Mouse (Mus musculus): ENCODE data around the gene Slc16a2.
"Not testable (repeated sequence)": the region's sequence is repeated elsewhere in the genome, so short reads cannot be mapped to it uniquely, and the experiment has no call there.

Slc16a2 gene

DNA sequence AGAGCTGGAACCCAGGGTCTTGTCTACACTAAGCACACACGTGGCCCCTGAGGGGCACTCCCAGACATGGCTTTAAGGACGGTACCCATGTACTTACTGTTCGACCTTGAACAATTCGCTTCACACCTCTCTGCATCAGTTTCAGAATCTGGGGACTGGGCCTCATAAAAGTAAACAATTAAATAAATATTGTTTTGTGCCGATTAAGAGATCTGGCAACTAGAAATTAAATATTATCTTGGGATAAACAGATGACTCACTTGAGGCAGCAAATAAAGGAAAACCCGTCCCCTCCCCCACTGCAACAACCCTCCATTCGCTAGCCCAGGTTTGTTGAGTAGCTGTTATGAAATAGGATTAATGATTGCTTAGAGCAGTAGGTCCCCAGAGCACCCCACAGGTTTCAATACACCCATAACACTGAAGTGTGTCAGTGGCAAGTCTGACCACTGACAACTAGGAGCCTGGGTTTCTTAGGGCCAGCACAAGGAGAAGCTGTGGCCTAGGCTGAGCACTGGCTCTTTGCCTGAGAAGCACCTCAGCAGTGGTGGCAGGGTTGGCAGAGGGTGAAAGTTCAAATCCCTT lies 87.7 kb downstream of the Slc16a2 start:
- no peak for DNase-seq (ENCODE audit: inconsistent ontology term)

DNA sequence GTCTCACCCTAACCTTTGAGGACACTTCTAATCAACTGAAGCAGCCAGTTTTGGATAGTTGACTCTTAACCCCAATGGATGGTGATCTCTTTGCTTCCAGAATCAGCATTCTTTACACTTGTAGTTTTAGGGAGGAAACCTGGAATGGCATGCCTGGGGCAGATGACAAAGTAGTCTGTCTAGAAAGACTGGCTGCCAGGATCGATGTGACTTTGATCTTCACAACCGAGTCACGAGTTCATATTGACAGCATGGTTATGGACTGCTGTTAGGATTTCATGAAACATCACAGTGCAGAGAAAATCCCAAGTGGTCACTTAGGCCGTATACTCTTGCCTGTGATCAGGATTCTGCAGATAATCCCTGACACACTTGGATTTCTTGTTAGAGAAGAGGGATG lies 88.7 kb downstream of the Slc16a2 start:
- no peak for DNase-seq (ENCODE audit: inconsistent ontology term)

DNA sequence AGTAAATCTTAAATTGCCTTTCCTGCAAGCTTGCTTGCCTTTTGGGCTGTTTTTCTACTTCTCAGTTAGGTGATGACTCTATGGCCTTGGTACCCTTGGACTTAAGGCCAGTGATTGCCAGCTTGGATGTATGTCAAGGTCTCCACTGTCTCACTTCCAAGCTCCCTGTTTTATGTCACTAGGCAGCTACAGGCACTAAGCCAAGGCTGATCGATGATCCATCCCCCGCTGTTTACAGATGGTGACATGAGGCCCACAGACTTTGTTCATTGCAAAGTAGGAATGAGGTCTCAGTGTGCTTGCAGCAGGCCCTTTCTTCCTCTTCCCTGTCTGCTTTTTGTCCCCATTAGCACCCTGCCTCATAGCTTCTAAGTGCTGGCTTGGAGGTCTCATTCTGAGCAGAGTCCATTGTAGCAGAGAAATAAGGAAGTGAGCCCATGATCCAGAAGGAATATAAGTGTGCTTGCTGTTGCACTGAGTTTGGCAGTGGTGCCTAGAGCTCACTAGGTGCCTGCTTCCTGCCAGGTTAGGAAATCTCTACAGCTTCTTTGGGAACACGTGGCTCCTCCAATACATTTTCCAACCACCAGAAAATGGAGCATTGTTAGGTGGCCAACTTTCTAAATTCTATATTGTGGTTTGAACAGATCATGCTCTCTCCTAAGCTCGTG lies 89.6 kb downstream of the Slc16a2 start:
- DNase-seq (ENCODE audit: inconsistent ontology term) = no peak

DNA sequence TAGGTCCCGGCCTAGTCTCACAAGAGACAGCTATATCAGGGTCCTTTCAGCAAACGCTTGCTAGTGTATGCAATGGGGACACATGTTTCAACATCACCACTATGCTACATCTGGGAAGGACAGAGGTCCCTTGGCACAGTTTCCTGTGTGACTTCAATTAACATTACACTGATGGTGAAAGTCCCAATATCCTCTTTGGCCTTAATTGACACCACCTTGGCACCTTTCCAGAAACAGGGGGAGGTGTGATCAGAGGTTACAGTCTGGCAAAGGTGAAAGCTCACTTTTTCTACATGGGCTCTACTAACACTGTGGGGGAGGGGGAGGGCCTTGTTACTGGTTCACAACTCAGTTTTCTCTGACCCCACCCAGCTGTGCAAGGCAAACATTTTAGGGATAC lies 99.3 kb downstream of the Slc16a2 start:
- DNase-seq (ENCODE audit: inconsistent ontology term) = no peak

DNA sequence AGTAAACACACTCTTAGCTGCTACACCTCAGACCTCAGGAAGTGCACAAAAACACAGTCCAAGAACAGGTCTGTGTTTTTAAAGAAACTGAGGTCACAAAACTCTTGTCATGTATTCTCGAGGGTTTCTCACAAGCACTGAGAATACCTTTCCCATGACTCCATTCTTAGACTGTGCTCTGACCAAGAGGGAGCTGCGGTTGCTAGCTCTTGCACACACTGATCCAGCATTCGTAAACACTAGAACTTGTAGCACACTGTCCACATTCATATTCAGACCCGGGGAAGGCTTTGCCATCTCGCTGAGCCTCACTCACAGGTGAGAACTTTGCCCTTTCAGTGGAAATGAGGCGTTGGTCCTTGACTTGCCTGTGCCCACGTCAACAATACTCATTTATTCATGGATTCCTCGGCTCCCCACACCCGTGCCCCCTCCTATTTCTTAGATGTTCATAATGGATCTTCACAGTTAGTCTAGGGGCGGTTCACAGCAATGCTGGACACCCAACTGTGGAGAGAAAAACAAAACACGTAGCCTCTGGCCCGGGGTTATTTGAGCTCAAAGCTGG lies 102.1 kb downstream of the Slc16a2 start:
- no peak for DNase-seq (ENCODE audit: inconsistent ontology term)

DNA sequence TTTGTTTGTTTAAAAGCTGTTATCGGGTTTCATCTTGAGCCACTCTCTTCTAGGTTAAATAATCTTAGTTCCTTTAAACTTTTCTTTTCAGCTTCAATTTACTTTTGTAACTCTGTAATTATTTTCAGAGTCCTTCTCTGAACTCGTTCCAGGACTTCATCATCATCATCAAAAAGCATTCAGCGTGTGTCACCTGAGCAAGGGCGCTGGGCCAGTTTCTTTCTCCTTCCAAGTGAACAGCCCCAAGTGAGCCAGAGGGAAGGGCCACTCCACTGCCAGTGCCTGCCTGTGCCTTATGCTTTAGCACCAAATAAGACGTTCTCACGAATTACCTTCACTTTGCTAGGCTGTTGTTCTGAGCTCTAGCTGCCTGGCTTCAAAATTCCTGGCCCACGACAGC lies 108.9 kb downstream of the Slc16a2 start:
- DNase-seq (ENCODE audit: inconsistent ontology term) = no peak

DNA sequence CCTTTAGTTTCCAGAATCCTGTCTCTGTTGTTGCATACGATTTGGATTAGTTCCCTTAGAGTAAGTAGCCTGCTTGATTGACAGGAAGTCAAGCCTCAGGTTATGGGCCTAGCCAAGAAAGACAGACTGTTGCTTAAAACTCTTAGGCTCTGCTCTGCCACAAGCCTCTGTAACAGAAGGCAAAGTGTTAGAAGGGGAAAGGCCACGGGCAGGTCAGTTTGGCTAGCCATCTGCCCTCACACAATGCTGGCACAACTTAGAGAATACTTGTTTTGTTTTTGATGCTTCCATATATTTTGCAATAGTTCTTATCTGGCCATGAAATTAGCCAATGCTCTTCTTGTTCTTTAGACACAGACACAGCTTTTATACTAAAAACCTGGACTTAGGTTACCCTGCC lies 112.1 kb downstream of the Slc16a2 start:
- DNase-seq (ENCODE audit: inconsistent ontology term) = no peak

DNA sequence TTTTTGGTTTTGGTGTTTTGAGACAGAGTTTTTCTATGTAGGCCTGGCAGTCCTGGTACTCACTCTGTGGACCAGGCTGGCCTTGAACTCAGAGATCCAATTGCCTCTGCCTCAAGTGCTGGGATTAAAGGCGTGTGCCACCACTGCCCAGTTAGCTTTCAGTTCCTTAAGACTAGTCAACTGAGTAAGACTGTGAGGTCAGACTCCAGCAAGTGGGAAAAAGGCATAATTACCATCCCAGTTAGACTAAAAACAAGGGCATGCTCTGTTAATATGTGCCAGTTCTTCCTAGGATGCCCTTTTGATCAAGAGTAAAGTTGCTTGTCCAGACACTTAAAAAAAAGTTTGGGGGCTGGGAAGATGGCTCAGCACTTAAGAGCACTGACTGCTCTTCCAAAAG lies 113.2 kb downstream of the Slc16a2 start:
- no peak for DNase-seq (ENCODE audit: inconsistent ontology term)

DNA sequence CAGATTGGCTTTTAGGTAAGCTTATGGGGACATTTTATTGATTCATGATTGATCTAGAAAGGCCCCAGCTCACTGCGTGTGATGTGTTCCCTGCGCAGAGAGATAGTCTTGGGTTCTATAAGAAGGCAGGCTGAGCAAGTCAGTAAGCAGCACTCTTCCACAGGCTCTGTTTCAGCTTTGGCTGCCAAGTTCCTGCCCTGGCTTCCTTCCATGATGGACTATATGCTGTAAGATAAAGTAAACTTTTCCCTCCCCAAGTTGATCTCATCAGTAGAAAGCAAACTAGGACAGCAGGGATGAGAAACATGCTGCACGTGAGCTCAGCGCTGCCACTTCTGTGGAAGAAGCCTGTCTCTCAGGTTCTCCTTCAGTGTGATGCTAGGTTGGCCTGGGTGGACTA lies 117.2 kb downstream of the Slc16a2 start:
- no peak for DNase-seq (ENCODE audit: inconsistent ontology term)

DNA sequence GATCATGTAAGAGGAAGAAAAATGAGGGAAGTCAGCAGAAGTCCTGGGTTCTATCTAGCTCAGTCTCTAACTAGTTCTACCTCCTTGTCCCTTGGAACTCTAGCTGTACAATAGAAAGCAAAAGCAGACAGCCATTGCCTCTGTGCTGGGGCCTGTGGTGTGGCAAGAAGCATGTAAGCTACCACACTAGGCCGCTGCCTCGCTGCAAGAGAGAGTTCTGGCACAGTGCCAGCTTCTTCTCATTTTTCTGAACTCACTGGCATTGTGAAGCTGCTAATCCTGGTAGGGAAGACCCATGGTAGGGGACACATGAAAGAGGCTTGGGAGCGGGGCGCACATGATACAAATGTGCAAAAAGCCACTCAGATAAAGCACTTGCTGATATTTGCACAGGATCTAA lies 117.8 kb downstream of the Slc16a2 start:
- DNase-seq (ENCODE audit: inconsistent ontology term) = peak; percentile 31

DNA sequence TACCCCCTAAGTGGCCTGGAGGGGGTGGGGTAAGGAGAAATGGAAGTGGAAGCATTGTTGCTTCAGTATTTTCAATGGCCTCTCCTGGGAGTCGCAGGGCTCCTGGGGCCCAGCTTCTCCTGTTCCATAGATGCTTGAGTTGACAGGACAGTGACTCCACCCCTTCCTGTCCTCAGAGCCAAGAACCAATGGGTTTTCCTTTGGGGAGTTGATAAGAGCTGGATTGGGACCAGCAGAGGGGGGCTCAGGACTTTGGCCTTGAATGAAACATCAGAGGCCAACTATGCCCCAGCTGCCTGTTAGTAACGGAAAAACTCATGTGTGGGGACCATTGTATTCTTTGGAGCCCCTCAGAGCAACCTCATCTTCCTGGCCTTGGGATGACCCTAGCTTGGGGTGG lies 124.0 kb downstream of the Slc16a2 start:
- DNase-seq (ENCODE audit: inconsistent ontology term) = no peak

DNA sequence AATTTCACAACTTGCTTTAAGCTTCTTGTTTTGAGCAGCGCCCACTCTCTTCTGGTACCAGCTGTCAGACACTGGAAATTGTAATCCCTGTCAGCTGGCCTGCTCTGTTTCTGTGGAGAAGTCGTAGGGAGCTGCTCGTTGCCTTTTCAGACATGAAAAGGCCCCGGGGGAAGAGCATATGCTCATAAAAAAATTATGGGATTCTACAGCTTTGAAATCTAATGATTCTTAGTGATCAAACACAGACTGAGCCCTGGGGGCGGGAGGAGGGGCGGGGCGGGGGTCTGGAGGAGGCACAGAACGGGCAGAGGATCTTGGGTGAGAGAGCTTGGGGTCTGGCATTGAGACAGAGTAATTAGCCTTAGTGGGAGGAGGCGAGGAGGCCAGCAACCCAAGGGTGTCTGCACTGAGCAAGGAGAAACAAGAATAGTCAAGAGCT lies 125.7 kb downstream of the Slc16a2 start:
- DNase-seq (ENCODE audit: inconsistent ontology term) = peak; percentile 9

DNA sequence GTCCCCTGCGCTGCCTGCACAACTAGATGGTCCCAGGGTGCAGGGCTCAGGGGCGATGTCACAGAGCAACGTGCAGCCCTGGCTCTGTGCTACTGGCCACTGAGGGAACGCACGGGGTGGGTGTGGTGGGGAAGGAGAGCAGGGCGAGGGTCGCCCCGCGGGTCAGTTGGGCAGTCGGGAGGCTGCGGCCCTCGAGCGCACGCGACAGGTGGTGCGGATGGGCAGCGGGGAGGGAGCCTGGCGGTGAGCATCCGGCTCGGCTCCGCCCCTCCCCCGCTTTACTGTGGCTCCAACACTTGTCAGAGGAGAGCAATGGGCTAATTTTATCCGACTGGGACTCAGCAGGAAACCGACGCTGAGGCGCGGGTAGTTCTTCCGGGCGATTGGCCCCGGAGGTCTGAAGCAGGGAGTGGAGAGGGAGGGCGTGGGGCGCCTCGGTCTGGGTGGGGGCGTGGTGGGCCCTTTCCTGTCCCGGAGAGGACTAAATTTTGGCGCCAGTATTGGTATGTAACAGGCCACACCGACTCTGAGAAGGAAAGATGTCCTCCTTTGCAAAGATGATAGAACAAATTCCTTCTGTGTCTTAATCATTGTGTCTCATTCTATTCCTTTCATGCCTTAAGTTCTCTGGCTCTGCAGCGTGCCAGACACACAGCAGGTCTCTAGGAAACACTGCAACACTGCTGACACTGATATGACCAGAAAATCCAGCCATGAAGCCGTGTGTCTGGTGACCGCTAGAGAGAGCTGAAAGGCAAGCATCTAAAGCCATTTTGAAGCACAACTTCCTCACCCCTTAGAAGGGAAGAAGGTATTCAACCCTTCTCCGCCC lies 126.4 kb downstream of the Slc16a2 start:
- DNase-seq (ENCODE audit: inconsistent ontology term) = peak; percentile 75

DNA sequence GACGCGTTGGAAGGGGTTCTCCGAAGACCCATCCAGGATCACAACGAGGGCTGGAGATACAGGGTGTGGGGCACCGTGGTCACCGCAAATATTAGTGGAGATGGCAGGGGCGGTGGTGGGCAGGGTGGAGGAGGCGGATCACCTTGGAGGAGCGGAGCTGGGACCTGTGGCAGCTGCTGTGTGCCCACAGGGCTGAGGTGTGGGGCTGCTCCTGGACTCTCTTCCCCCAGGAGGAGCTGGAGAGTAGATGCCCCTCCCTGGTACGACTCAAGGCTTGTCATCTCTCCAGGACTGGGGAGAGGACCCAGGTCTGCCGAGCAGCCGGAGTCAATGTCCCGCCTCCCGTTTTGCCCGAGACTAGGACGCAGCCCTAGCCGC lies 127.0 kb downstream of the Slc16a2 start:
- no peak for DNase-seq (ENCODE audit: inconsistent ontology term)

DNA sequence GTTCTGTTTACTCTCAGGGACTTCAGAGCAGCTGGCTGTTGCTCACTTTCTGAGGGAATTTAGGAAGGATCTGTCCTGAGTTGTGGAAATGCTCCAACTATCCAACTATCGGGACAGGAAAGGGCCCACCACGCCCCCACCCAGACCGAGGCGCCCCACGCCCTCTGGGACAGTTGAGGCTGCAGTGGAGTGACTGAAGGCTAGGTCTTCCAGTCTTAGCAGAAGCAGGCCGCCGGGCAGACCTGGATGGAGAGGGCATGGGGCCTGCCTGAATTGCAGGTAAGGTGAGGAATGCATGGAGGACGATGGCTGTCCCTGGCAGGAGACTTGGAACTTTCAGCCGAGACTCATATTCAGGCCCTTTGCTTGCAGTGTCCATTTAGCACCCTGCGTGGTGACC lies 127.4 kb downstream of the Slc16a2 start:
- no peak for DNase-seq (ENCODE audit: inconsistent ontology term)

DNA sequence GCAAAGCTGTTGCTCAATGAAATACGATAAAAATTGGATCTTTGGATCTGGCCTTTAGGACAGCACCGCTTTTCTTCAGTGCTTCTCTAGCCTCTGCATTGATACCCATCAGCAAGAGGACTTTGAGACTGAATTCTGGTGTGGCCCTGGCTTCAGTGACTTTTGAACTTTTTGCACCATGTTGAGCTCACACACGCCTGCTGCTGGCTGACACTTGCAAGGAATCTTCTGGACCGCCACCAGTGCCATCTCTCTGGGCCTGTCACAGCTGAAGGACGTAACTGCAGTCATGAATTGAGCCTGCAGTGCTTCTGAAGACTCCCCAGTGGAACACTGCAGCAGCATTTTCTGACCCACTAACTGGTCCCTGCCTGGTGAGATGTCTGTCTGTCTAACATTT lies 128.9 kb downstream of the Slc16a2 start:
- DNase-seq (ENCODE audit: inconsistent ontology term) = no peak

DNA sequence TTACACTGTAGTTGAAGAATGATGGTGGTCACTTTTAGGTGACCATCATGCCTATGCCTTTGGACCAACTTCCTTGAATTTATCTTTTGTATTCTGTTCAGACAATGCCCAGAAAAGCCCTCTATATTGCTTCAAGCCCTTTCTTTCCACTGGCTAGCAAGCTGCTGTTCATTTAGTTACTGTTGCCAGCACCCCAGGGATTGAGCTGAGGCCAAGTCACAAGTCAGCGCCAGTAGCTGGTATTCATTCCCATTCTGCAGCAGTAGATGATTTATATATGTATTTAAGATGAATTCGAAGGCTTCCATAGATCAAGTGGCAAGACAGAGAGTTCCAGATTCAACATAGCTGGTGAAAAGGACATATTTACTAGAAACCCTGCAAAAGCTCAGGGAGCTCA lies 133.2 kb downstream of the Slc16a2 start:
- DNase-seq (ENCODE audit: inconsistent ontology term) = no peak

DNA sequence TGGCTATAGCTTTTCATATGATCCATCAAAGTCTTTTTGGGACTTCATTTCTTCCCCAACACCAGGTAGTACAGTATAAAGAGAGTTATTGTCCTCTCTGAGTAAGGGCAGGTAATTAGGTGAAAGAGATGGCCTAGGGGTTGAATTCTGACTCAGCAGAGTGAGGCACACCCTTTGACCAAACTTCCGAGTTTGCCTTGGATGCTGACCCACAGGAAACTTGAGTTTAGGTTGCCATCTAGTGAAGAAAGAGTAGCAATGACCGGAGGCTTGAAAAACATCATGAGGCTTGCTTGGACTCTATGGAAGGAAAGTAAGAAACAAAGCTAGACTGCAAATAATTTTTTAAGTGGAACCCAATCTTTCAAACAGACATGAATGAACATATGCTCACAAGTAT lies 147.1 kb downstream of the Slc16a2 start:
- DNase-seq (ENCODE audit: inconsistent ontology term) = peak; percentile 19

DNA sequence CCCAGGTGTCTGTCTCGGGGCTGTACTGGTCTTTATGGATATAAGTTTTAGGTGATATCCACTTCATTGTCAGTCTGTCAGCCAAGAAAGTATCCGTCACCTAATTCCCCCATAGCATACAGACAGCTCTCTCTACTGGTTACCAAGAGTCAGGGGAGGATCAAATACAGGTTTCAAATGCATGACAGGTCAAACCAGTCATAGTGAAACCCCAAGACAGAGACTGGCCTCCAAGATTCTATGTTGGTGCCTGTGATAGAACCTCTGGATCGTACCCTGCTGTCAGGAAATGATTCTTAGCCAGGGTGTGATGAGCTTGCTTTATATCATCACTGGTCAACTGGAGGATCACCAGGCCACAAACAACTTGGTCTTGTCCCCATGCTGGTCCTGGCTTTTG lies 148.0 kb downstream of the Slc16a2 start:
- no peak for DNase-seq (ENCODE audit: inconsistent ontology term)

DNA sequence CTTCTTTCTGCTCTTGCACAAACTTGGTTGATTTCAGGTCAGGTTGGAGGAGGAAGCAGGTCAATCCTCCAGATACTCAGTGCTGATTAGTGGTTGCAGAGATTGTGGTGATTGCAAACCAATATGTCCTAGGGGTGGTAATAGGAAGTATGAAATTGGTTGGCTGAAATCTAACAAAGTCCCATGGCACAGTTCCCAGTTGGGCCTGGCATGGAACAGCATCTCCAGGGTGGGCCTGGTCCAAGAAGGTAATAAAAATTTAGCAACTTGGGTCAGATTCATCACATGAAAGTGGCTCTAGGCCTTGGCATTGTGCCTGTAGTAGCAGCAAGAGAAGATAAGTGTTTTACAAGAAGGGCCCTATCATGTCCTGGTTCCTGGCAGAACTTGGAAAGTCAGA lies 151.5 kb downstream of the Slc16a2 start:
- DNase-seq (ENCODE audit: inconsistent ontology term) = no peak

DNA sequence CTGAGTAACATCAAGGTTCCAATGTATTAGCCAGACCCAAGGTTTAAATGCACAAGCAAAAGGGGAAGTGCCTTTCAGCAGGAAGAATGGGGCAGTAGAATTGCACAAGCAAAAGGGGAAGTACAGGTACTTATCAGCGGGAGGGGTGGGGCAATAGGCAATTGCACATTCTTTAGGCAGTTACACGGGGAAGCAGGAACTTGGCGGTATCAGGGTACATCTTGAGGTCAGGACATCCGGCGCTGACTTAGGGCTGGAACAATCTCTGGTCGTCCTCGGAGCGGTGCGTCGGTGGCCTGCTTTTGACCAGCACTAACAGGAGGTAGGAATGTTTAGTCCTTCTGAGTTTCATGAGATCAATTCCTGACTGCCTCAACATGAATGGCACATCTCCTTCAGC lies 157.3 kb downstream of the Slc16a2 start:
- DNase-seq (ENCODE audit: inconsistent ontology term) = not testable (repeated sequence)

DNA sequence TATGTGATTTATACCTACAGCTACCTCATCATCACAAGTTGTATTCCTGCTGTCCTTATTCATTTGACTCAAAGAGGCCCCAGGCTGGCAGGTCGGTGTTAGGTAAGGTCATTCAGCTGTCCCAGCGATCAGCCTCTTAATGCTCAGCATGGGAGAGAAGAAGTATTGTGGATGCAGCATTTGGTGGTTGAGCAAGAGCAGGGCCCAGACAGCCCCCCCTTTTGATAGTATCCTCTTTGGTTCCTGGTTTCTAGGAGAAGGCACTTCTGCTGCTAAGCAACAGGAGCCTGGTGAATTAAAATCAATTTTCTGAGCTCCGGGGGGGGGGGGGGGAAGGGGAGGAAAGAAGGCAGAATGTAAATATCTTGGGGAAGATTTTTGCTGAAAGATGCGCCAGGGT lies 162.8 kb downstream of the Slc16a2 start:
- no peak for DNase-seq (ENCODE audit: inconsistent ontology term)

DNA sequence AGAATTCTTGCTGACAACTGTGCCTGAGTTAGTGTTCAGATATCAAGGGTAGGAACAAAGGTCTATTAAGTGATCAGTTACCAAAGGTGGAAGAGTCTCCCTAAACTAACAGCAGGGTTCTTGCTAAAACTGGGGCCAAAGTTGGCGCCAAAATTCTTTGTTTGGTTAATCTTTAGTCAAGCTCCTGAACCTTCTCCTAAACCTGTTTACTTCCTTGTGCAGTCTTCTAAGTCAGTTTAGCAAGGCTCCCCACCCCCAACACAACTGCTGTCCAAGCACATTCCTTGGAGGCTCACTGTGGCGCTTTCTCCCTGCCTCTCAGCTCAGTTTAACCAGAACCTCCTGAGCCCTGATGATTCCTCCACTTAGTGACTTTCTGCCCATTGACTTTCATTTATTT lies 168.8 kb downstream of the Slc16a2 start:
- DNase-seq (ENCODE audit: inconsistent ontology term) = peak; percentile 3
